Mouse (Mus musculus): Measurements from ENCODE around the gene Qsox1.

GRCm38 (mm10) chr1:155843538-155843937 lies 30.8 kb upstream of the Qsox1 start:
- TF ChIP-seq CTCF (conservative IDR thresholded peaks at IDR 0.05; ENCODE audit: low read length) (no peak), POU5F1 (IDR thresholded peaks at IDR 0.05; ENCODE audit: borderline replicate concordance, low read length) (no peak), NANOG (IDR thresholded peaks at IDR 0.05; ENCODE audit: borderline replicate concordance, low read length) (no peak)
